Mouse (Mus musculus): ENCODE measurements around the gene Fbxo31. TPM values are rescaled to one million over a fixed set of nuclear protein-coding genes. Genes with fewer than 3 reads are reported as not detected.

The Fbxo31 gene
- total RNA-seq, 2 experiments from 2014 or later, result 52.8 to 68.4 TPM

Other genes with a start within 250 kb of the Fbxo31 start
- not detected for gene 1700018B08Rik, start 34.5 kb downstream of the Fbxo31 start, total RNA-seq (2021)
- gene Map1lc3b, start 11.6 kb upstream of the Fbxo31 start, total RNA-seq (2021), result 100 to 1,000 TPM; 104 to 105 TPM
- gene Zcchc14, start 74.1 kb upstream of the Fbxo31 start, total RNA-seq (2021), result 10 to 100 TPM; 43.9 to 44.6 TPM
- gene Jph3, start 150.8 kb upstream of the Fbxo31 start, total RNA-seq (2021), result under 1 TPM; 0.12 to 0.16 TPM